Mouse (Mus musculus) mesoderm, embryonic 11.5 days (tissue): Measurements from ENCODE around the gene Plekhh3.
A peak's percentile ranks its signal among the peaks of the same experiment; 100 is the strongest.

Experiments used
- DNase-seq: peaks from one replicate; pipeline ENCODE4 v3.0.0-alpha.2; 2012; ENCODE audit warnings: low read depth, low spot score

Gene Plekhh3

DNA sequence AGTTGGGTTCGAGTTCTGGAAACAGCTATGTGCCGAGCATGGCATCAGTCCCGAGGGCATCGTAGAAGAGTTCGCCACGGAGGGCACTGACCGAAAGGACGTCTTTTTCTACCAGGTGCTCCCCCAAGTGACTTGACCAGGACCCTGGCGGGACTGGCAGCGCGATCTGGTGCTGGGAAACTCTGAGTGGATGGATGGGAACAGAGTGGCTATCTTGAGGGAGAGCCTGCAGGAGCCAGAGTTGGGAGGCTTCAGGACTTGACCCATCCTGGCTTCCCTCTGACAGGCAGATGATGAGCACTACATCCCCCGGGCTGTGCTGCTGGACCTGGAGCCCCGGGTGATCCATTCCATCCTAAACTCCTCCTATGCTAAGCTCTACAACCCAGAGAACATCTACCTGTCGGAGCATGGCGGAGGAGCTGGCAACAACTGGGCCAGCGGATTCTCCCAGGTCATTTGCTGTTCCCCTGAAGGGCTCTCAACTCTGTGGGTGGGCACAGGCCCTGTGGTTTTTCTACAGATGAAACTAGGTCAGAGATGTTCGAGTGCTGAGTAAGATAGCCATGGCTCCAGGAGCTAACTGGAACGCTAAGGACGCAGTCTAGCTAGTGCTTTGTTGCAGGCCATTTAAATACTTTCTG is 50.5 kb downstream of the Plekhh3 start:
- DNase-seq = no peak

DNA sequence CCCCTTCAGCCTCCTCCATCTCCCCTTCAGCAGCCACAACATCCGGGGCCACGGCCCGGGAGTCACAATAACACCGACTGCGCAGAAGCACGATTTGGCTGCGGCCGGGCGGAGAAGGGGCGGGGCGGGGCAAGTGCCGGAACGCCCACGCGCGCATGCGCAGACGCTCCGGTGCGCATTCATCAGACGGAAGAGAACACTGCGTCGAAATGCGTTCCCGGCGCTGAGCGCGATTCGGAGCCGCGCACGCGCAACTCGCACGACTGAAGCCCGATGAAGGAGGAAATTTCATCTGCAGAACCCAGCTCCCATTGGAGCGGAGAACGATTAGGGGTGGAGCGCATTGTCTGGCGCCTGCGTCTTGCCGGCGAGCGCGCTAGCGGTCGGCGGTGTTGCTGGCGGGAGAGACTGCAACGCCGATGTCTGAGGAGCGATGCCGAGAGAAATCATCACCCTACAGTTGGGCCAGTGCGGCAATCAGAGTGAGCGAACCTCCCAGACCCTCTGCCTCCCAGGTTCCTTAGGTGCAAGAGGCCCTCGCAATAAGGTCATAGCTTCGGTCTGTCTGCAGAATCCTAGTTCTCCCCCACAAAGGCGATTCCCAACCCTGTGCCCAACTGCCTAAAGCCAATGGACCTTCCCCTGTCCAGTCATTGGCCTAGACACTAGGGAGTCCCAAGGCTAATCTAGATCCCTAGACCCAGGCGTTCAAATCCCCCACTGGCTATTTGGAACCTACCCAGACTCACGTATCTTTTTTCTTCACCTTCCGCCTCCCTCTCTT is 51.2 kb downstream of the Plekhh3 start, which contains the start of the genes Retreg3 and Tubg1:
Gene Retreg3 (minus strand): TSS at position 133 of the 784 bp plus-strand sequence.
Gene Tubg1 (plus strand): TSS at position 178 of the 784 bp plus-strand sequence.
- peak; percentile 100 for DNase-seq

DNA sequence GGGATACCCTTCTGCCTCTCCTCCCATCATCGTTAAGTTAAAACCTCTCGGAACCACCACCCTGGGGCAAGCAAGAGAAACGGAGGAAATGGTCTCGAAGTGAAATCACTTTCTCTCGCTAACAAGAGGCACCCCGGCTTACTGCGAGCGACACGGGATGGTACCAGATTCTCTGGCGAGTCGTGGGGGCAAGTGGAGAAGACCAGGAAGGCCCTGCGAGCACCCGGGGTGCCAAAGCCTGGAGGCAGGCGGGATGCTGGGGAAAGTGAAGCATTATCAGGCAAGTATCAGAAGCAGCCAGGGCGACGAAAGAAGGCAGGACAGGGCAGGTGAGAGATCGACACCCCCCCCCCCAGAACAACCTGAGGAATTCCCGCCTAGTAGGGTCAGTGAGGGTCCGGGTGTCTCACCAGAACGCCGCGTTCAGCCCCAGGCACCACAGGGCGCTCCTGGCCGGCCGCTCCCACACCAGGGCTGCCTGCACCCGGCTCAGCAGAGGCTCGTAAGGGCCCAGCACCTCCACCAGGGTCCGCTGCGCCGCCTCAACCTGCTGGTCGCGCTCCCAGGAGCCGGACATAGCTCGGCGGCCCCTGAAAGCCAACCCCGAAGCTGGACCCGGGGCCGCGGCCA is 51.9 kb downstream of the Plekhh3 start:
- DNase-seq = no peak

DNA sequence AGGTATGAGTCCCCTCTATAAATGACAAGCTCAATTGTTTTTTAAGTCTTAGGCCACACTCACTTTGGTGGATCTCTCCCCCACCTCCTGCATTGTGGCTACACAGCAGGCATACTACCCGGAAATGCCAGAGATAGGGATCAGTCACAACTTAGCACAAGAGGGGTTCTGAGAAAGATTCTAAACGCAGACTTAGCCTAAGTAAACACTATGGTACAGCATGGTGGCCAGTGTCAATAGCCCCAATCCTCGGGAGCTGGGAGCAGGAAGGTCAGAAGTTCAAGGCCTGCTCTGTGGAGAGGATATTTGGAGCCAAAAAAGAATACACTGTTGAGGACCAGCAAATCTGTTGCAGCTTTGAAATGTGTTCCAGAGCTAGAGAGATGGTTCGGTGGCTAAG is 53.0 kb downstream of the Plekhh3 start:
- DNase-seq = no peak

DNA sequence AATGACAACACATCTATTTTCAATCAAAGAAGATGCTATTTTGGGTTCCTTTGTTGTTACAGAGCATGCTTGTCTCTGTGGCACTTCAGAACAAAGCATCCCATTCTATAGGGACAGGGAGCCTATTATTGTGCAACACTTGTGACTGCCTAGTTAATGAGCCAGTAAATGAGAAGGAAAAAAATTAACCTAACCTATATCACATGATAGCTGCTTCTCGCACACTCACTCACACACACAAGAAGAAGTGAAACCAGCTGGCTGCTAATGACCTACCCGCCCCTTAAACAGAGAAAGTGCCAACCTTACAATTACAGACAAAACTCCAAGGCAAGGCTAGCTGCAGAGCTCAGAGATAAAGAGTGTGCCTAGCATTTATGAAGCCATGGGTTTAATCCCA is 55.6 kb downstream of the Plekhh3 start:
- DNase-seq = no peak
